Mouse (Mus musculus): ENCODE measurements around the gene Avpr2. TPM values are rescaled to one million over a fixed set of nuclear protein-coding genes. Genes with fewer than 3 reads are reported as not detected.
A peak's percentile ranks its signal among the peaks of the same experiment; 100 is the strongest.

Gene Avpr2
- polyA plus RNA-seq, 1 experiment from 2014 or later: 0.13 TPM

DNA sequence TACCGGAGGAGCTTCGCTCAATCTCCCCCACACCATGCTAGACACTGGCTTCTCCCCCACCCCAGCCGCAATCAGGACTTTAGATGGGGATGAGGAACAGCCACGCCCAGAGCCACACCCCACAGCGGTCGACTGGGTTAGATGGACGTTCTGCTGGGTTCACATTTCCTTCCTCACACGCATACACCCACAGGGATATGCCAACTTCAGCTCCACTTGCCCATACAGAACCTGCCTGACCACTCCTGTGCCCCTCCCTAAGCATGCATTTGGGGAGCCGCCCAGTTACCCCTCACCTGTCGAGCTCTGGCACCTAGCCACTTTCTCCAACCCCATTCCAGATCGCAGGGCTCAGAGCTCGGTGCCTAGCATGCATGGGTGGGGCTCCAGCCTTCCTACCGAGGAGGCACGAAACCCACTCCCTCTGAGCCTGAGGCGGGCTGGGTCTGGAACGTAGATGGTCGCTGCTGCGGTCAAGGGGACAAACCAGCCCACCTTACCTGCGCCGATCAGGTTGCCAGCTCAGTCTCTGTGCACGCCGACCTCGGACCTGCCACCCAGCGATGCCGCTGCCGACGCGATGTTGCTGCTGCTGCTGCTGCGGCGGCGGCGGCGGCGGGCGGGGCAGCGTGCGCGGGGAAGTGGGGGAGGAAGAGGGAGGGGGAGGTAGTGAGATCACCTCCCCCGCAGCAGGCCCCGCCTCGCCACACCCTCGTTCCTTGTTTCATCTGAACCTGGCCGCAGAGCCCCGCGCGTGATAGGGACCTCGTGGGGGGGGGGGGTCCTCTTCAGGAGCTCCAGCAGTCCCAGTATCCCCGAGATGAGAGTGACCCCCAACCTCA lies 11.5 kb upstream of the Avpr2 start:
- ATAC-seq: no peak
- Histone ChIP-seq H3K9ac (no peak overlapping the region), H3K4me3 (peak overlapping the region; percentile 21)

DNA sequence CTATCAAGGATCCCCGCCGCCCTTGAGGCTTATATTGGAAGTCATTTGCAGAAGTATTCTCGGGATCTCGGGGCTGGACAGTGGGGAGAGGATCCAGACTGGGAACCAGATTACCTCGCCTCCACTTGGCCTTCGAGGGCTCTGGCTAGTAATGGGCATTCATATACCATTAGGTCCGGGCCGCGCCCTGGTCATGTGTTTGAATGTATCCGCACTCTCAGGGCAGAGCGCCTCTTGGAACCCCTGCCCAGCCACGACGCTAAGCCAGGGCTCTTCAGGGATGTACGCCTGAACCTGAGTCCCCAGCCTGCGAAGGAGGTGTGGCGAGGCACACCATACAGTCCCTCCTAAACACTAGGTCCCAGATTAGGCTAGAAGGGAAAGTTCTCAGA lies 10.9 kb upstream of the Avpr2 start:
- ATAC-seq: no peak
- Histone ChIP-seq H3K27me3 (replicated peaks) (peaks cover 52% of the 10 kb centered on the region), H3K4me1 (peaks cover 6% of the 10 kb centered on the region; the same call in 1 of the 2 replicates), H3K9ac (no peak overlapping the region), H3K9me3 (replicated peaks) (no peaks in the 10 kb centered on the region), H3K27ac (no peak overlapping the region), H3K4me2 (peak overlapping the region; percentile 58), H3K36me3 (no peaks in the 10 kb centered on the region), H3K4me3 (peak overlapping the region; percentile 21)
- 26% methylated on average over 16 of the region's 16 CpGs for WGBS (ENCODE audit: insufficient replicate concordance)

More for the DNA sequence above, 11.5 kb upstream of the Avpr2 start:
- H3K4me1 ChIP-seq: peaks cover 6% of the 10 kb centered on the region; the same call in 1 of the 2 replicates
- no peak overlapping the region for H3K27ac ChIP-seq
- 11% methylated on average over 29 of the region's 48 CpGs for WGBS (ENCODE audit: insufficient replicate concordance)
- H3K36me3 ChIP-seq: no peaks in the 10 kb centered on the region
- H3K27me3 ChIP-seq (replicated peaks): peaks cover 52% of the 10 kb centered on the region
- peak overlapping the region; percentile 58 for H3K4me2 ChIP-seq
- H3K9me3 ChIP-seq (replicated peaks): no peaks in the 10 kb centered on the region

DNA sequence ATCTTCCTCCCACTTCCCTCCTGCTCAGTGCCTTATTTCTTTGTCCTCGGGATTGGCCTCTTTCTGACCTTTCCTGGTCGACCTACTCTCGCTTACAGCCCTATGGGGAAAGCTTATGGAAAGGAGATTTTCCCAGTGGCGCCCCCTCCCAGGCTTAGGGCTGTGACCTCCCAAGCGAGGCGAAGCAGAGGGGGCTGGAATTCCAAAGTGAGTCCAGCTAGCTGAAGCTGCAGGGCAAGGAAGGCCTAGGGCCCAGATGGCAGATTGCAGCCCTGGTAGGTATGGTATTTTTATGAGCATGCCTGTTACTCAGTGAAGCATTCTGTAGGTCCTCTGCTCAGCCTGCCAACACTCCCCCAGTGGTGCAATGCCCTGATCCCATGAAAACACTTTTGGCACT lies 10.4 kb upstream of the Avpr2 start:
- 36% methylated on average over 6 of the region's 6 CpGs for WGBS (ENCODE audit: insufficient replicate concordance)
- H3K36me3 ChIP-seq: no peaks in the 10 kb centered on the region
- H3K27me3 ChIP-seq (replicated peaks): peaks cover 50% of the 10 kb centered on the region
- ATAC-seq: no peak
- H3K9ac ChIP-seq: no peak overlapping the region
- H3K4me3 ChIP-seq: no peak overlapping the region
- H3K9me3 ChIP-seq (replicated peaks): no peaks in the 10 kb centered on the region
- peaks cover 6% of the 10 kb centered on the region; the same call in 1 of the 2 replicates for H3K4me1 ChIP-seq
- H3K27ac ChIP-seq: no peak overlapping the region
- no peak overlapping the region for H3K4me2 ChIP-seq

DNA sequence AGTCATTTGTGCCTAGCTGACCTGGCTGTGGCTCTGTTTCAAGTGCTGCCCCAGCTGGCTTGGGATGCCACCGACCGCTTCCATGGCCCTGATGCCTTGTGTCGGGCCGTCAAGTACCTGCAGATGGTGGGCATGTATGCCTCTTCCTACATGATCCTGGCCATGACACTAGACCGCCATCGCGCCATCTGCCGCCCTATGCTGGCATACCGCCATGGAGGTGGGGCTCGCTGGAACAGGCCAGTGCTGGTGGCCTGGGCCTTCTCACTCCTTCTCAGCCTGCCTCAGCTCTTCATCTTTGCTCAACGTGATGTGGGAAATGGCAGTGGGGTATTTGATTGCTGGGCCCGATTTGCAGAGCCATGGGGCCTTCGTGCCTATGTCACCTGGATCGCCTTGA lies 931 bp downstream of the Avpr2 start:
- 83% methylated on average over 14 of the region's 14 CpGs for WGBS (ENCODE audit: insufficient replicate concordance)
- Histone ChIP-seq H3K27me3 (replicated peaks) (0 out of 2 replicates have a peak, but pooled peaks cover 5% of the 10 kb centered on the region), H3K27ac (no peak overlapping the region), H3K4me1 (no peaks in the 10 kb centered on the region), H3K36me3 (no peaks in the 10 kb centered on the region), H3K4me3 (no peak overlapping the region), H3K9me3 (replicated peaks) (no peaks in the 10 kb centered on the region), H3K9ac (no peak overlapping the region), H3K4me2 (no peak overlapping the region)
- no peak for ATAC-seq

DNA sequence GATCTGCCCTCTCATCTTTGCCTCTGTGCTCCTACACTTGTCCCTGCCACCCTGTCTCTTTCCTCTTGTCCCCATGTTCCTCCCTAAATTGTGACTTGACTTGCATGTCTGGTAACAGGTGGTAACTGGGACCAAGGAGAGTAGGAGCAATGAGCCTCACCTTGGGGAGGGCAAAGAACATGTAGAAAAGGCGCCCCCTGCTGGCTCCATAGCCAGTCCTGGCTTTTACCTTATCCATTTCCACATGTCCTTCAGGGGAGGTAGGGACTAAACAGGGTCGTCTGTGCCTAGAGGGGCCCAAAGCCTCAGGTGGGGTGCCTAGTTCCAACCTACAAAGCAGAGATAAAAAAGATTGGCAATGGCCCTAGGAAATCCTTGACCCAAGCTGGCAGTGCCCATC lies 3.8 kb downstream of the Avpr2 start, which contains the start of gene L1cam:
Gene L1cam, minus strand, starts transcription at position 387 of the 400 bp plus-strand sequence.
- Histone ChIP-seq H3K4me2 (no peak within 1 kb of the TSS), H3K27ac (no peak within 1 kb of the TSS), H3K36me3 (no peaks in the 10 kb centered on the region), H3K4me1 (no peaks in the 10 kb centered on the region), H3K9ac (no peak within 1 kb of the TSS), H3K4me3 (no peak within 1 kb of the TSS), H3K27me3 (replicated peaks) (0 out of 2 replicates have a peak, but pooled peaks cover 5% of the 10 kb centered on the region), H3K9me3 (replicated peaks) (no peaks in the 10 kb centered on the region)
- ATAC-seq: no peak
- WGBS (ENCODE audit: insufficient replicate concordance): 14% methylated on average over 2 of the region's 2 CpGs

GRCm38 (mm10) chrX:73897959-73898358 lies 6.1 kb downstream of the Avpr2 start:
- Histone ChIP-seq H3K4me3 (no peak overlapping the region), H3K27ac (no peak overlapping the region), H3K9ac (no peak overlapping the region), H3K9me3 (replicated peaks) (no peaks in the 10 kb centered on the region), H3K4me2 (no peak overlapping the region), H3K27me3 (replicated peaks) (no peaks in the 10 kb centered on the region), H3K4me1 (no peaks in the 10 kb centered on the region), H3K36me3 (no peaks in the 10 kb centered on the region)
- ATAC-seq: no peak
- WGBS (ENCODE audit: insufficient replicate concordance): 56% methylated on average over 3 of the region's 3 CpGs

DNA sequence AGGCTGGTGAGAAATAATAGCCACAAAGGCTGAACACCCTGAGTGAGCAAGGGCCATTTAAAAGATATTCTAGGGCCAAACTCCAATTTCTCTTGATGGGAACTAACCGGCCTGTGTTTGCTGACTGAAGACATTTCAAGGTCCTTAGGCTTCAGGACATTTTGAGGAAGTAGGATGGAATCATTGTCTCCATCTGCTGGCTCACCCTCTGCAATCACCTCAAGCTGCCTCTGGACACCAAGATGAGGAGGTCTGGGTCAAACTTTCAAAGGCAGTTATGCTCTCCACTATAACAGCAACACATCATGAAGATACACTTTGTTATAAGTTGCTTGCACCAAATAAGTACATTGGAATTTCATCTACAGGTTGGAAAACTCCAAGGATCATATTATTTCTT lies 18.1 kb downstream of the Avpr2 start:
- H3K9me3 ChIP-seq (replicated peaks): no peaks in the 10 kb centered on the region
- H3K4me3 ChIP-seq: peak overlapping the region; percentile 50
- H3K4me2 ChIP-seq: peak overlapping the region; percentile 79
- WGBS (ENCODE audit: insufficient replicate concordance): 25% methylated on average over 1 of the region's 1 CpGs
- 0 out of 2 replicates have a peak overlapping the region, but pooled peaks have one; percentile 61 for H3K9ac ChIP-seq
- peaks cover 9% of the 10 kb centered on the region; the same call in 1 of the 2 replicates for H3K36me3 ChIP-seq
- H3K4me1 ChIP-seq: peaks cover 43% of the 10 kb centered on the region
- H3K27me3 ChIP-seq (replicated peaks): no peaks in the 10 kb centered on the region
- 0 out of 2 replicates have a peak overlapping the region, but pooled peaks have one; percentile 80 for H3K27ac ChIP-seq
- ATAC-seq: no peak

- Histone ChIP-seq H3K4me3 (peak overlapping the region; percentile 50), H3K9me3 (replicated peaks) (no peaks in the 10 kb centered on the region), H3K27ac (peak overlapping the region; percentile 80), H3K4me1 (peaks cover 44% of the 10 kb centered on the region), H3K4me2 (peak overlapping the region; percentile 79), H3K9ac (peak overlapping the region; percentile 61), H3K27me3 (replicated peaks) (no peaks in the 10 kb centered on the region), H3K36me3 (peaks cover 7% of the 10 kb centered on the region; the same call in 1 of the 2 replicates)
- ATAC-seq: no peak
These were observed 18.5 kb downstream of the Avpr2 start for GRCm38 (mm10) chrX:73910451-73910850.

DNA sequence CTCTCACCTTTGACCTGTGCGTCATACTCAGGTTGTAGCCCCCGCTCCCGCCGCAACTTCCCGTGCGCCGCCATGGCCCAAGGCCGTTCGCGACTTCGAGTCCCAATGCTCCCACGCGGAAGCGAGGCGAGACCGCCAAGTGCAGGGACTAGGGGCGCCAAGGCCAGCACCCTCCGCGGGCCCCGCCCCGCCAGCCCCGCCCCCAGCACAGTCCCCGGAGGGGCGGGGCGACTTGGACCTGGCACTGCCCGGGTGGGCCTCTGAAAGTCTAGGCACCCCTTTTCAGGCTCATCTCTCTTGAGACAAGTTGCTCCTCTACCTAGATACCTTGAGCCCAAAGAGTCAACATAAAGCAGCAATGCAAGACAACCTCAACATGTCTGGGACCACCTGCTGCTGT lies 19.3 kb downstream of the Avpr2 start:
- Histone ChIP-seq H3K4me2 (peak overlapping the region; percentile 79), H3K4me1 (peaks cover 50% of the 10 kb centered on the region), H3K4me3 (peak overlapping the region; percentile 50), H3K27me3 (replicated peaks) (no peaks in the 10 kb centered on the region), H3K9ac (peak overlapping the region; percentile 61), H3K9me3 (replicated peaks) (no peaks in the 10 kb centered on the region), H3K27ac (peak overlapping the region; percentile 80), H3K36me3 (no peaks in the 10 kb centered on the region)
- ATAC-seq: peak; percentile 31; the same call in 1 of the 2 replicates
- WGBS (ENCODE audit: insufficient replicate concordance): 30% methylated on average over 19 of the region's 26 CpGs

- Histone ChIP-seq H3K4me1 (peaks cover 52% of the 10 kb centered on the region), H3K9me3 (replicated peaks) (no peaks in the 10 kb centered on the region), H3K36me3 (peaks cover under 1% of the 10 kb centered on the region), H3K4me2 (peak overlapping the region; percentile 79), H3K4me3 (no peak overlapping the region), H3K27me3 (replicated peaks) (no peaks in the 10 kb centered on the region), H3K27ac (peak overlapping the region; percentile 80), H3K9ac (no peak overlapping the region)
- 46% methylated on average over 2 of the region's 2 CpGs for WGBS (ENCODE audit: insufficient replicate concordance)
- no peak for ATAC-seq
These were observed 19.7 kb downstream of the Avpr2 start for GRCm38 (mm10) chrX:73911588-73911987.

GRCm38 (mm10) chrX:73914827-73915703 lies 23.2 kb downstream of the Avpr2 start:
- Histone ChIP-seq H3K36me3 (peaks cover 36% of the 10 kb centered on the region), H3K4me2 (peak overlapping the region; percentile 74), H3K4me3 (peak overlapping the region; percentile 48), H3K27ac (peak overlapping the region; percentile 82), H3K4me1 (peaks cover 46% of the 10 kb centered on the region), H3K27me3 (replicated peaks) (no peaks in the 10 kb centered on the region), H3K9me3 (replicated peaks) (no peaks in the 10 kb centered on the region), H3K9ac (peak overlapping the region; percentile 46; the same call in 1 of the 2 replicates)
- peak; percentile 96 for ATAC-seq
- WGBS (ENCODE audit: insufficient replicate concordance): 14% methylated on average over 31 of the region's 31 CpGs
